Mouse (Mus musculus) right cerebral cortex, postnatal 14 days (tissue): Measurements from ENCODE around the gene Scgb2b2.

ENCODE experiments used
- DNase-seq: peaks from one replicate; pipeline ENCODE4 v3.0.0; 2022

The Scgb2b2 gene

GRCm38 (mm10) chr7:31290208-31290607 lies at the start of gene Scgb2b2:
Scgb2b2 (plus strand) TSS chr7:31290508.
- no peak for DNase-seq

- DNase-seq = no peak
These were observed 1.4 kb downstream of the Scgb2b2 start, which contains the start of gene Scgb1b2 for GRCm38 (mm10) chr7:31291721-31292120. Scgb1b2 (minus strand) TSS chr7:31291821.
